In genomic region chr12:28700561-28701025, GRCm38 (mm10) we compare ENCODE assay signal across 8 mouse cellular contexts. TPM values are rescaled to one million over a fixed set of nuclear protein-coding genes. Genes with fewer than 3 reads are reported as not detected.
A peak's percentile ranks its signal among the peaks of the same experiment; 100 is the strongest.
DNase-seq lines count a peak whose midpoint lies in the region; ATAC-seq lines count a peak whose summit lies in the region.
"Had no signal": no experiment of that assay in that cellular context is flagged by ENCODE, and none has a peak within 500 bp of the region (broad histone marks: within the 10 kb centered on the region; RNA-seq: fewer than 3 reads in every experiment).

No protein-coding gene starts in this region.

- H3K36me3 ChIP-seq in hindbrain, embryonic 12.5 days, result peaks cover 3% of the 10 kb centered on the region; the same call in 1 of the 2 replicates

- peak; percentile 17; the same call in 1 of the 2 replicates for ATAC-seq in hindbrain, embryonic 12.5 days (ENCODE audit: low FRiP score)

- H3K27me3 ChIP-seq in hindbrain, embryonic 12.5 days, result 0 out of 2 replicates have a peak, but pooled peaks cover under 1% of the 10 kb centered on the region
- H3K27me3 ChIP-seq: liver, embryonic 15.5 days had no signal

- peak; percentile 84 to 88 for DNase-seq in adrenal gland, adult (ENCODE audit: inconsistent age in 2 of 2, low spot score in 1 of 2)
- DNase-seq in cerebellum, adult 11 months, result peak; percentile 70
- peak; percentile 57 to 67 for DNase-seq in frontal cortex, postnatal 36 days (ENCODE audit: low spot score in 2 of 2)
- DNase-seq in left cerebral cortex, postnatal 10 days (ENCODE audit: extremely low spot score in 1 of 2, low spot score in 2 of 2), result peak; percentile 63 to 74
- DNase-seq in right cerebral cortex, postnatal 14 days, result peak; percentile 67
- DNase-seq in B cell, adult 2 months, result no peak

- H3K9me3 ChIP-seq in hindbrain, embryonic 12.5 days (replicated peaks), result no peaks in the 10 kb centered on the region
- H3K9me3 ChIP-seq: liver, embryonic 15.5 days had no signal

- no peak overlapping the region for H3K4me2 ChIP-seq in hindbrain, embryonic 12.5 days (replicated peaks)
- H3K4me2 ChIP-seq: liver, embryonic 15.5 days had no signal

- intact Hi-C loops in left cerebral cortex, postnatal 10 days (cut with DNase I), result loop anchor here (10.0 kb wide), 1 partner anchor 434 kb away; no protein-coding TSS in a partner anchor

- no peak overlapping the region for H3K4me3 ChIP-seq in hindbrain, embryonic 12.5 days
- H3K4me3 ChIP-seq: liver, embryonic 15.5 days had no signal

- peak overlapping the region; percentile 78 for H3K27ac ChIP-seq in hindbrain, embryonic 12.5 days
- H3K27ac ChIP-seq: liver, embryonic 15.5 days had no signal

- no peak overlapping the region for H3K9ac ChIP-seq in hindbrain, embryonic 12.5 days
- H3K9ac ChIP-seq: liver, embryonic 15.5 days had no signal

- peaks cover 21% of the 10 kb centered on the region for H3K4me1 ChIP-seq in hindbrain, embryonic 12.5 days
- H3K4me1 ChIP-seq: liver, embryonic 15.5 days had no signal

- WGBS in hindbrain, embryonic 12.5 days, result 80% methylated on average over 19 of the region's 19 CpGs

RNA-seq across cellular contexts. Expression of gene Adi1, which starts 25.6 kb away (rescaled TPM):
- polyA plus RNA-seq in hindbrain, embryonic 12.5 days (2016; fragmentation: Nextera tagmentation; extraction: Ambion mirVana), result 40.3 and 46.3 TPM in 2 replicates
- 10 to 100 TPM; 11.9 to 15.9 TPM for total RNA-seq in left cerebral cortex, postnatal 10 days (2021)

RNA-seq across cellular contexts. Expression of gene Trappc12, which starts 49.7 kb away (rescaled TPM):
- 42.1 and 43.2 TPM in 2 replicates for polyA plus RNA-seq in hindbrain, embryonic 12.5 days (2016; fragmentation: Nextera tagmentation; extraction: Ambion mirVana)
- 10 to 100 TPM; 51.2 to 52.9 TPM for total RNA-seq in left cerebral cortex, postnatal 10 days (2021)

RNA-seq across cellular contexts. Expression of gene Eipr1, which starts 51.0 kb away (rescaled TPM):
- 48.9 and 49.6 TPM in 2 replicates for polyA plus RNA-seq in hindbrain, embryonic 12.5 days (2016; fragmentation: Nextera tagmentation; extraction: Ambion mirVana)
- 10 to 100 TPM; 51.4 to 57.0 TPM for total RNA-seq in left cerebral cortex, postnatal 10 days (2021)

RNA-seq across cellular contexts. Expression of gene Rnaseh1, which starts 51.2 kb away (rescaled TPM):
- polyA plus RNA-seq in hindbrain, embryonic 12.5 days (2016; fragmentation: Nextera tagmentation; extraction: Ambion mirVana), result 26.7 and 31.5 TPM in 2 replicates
- total RNA-seq in left cerebral cortex, postnatal 10 days (2021), result 10 to 100 TPM; 10.9 to 12.6 TPM

Comparison
In these comparisons a context has a peak if more than half of its experiments do, and no peak if none do; other contexts are left out.
1. DNase-seq: peak in adrenal gland, adult (2 of 2), cerebellum, adult 11 months (single experiment), frontal cortex, postnatal 36 days (2 of 2), left cerebral cortex, postnatal 10 days (2 of 2) and right cerebral cortex, postnatal 14 days (single experiment); none in B cell, adult 2 months (0 of 2).